Mouse (Mus musculus): ENCODE results near the gene Ybx1. TPM values are rescaled to one million over a fixed set of nuclear protein-coding genes. Genes with fewer than 3 reads are reported as not detected.
"Not testable (repeated sequence)": the region's sequence is repeated elsewhere in the genome, so short reads cannot be mapped to it uniquely, and the experiment has no call there.

The Ybx1 gene
- polyA plus RNA-seq, 1 experiment from 2014 or later: 1,089 TPM

GRCm38 (mm10) chr4:119278784-119279183 is 15.6 kb downstream of the Ybx1 start:
- not testable (repeated sequence) for H3K4me1 ChIP-seq (replicated peaks; ENCODE audit: control insufficient read depth, insufficient read depth, low read length); DNase-seq (ENCODE audit: low spot score); H3K4me2 ChIP-seq (replicated peaks); H3K27ac ChIP-seq; ATAC-seq (ENCODE audit: low FRiP score); H3K27me3 ChIP-seq (ENCODE audit: control insufficient read depth, insufficient read depth, low read length); H3K9me3 ChIP-seq (ENCODE audit: control insufficient read depth, low read length); H3K9ac ChIP-seq; H3K4me3 ChIP-seq (replicated peaks; ENCODE audit: low read length)
- peaks cover 97% of the 10 kb centered on the region for H3K36me3 ChIP-seq (replicated peaks; ENCODE audit: control insufficient read depth, insufficient read depth)
- WGBS: 93% methylated on average over 15 of the region's 15 CpGs

GRCm38 (mm10) chr4:119275726-119276125 is 18.7 kb downstream of the Ybx1 start:
- ATAC-seq (ENCODE audit: low FRiP score): no peak
- H3K4me1 ChIP-seq (replicated peaks; ENCODE audit: control insufficient read depth, insufficient read depth, low read length): no peaks in the 10 kb centered on the region
- H3K9me3 ChIP-seq (ENCODE audit: control insufficient read depth, low read length): no peaks in the 10 kb centered on the region
- H3K4me2 ChIP-seq (replicated peaks): no peak overlapping the region
- no peak overlapping the region for H3K27ac ChIP-seq
- no peaks in the 10 kb centered on the region for H3K27me3 ChIP-seq (ENCODE audit: control insufficient read depth, insufficient read depth, low read length)
- peaks cover 97% of the 10 kb centered on the region for H3K36me3 ChIP-seq (replicated peaks; ENCODE audit: control insufficient read depth, insufficient read depth)
- H3K9ac ChIP-seq: no peak overlapping the region
- no peak overlapping the region for H3K4me3 ChIP-seq (replicated peaks; ENCODE audit: low read length)
- no peak for DNase-seq (ENCODE audit: low spot score)
- WGBS: 92% methylated on average over 2 of the region's 2 CpGs

- Histone ChIP-seq H3K4me3 (replicated peaks; ENCODE audit: low read length) (no peak overlapping the region), H3K27ac (no peak overlapping the region), H3K4me1 (replicated peaks; ENCODE audit: control insufficient read depth, insufficient read depth, low read length) (no peaks in the 10 kb centered on the region), H3K4me2 (replicated peaks) (no peak overlapping the region), H3K36me3 (replicated peaks; ENCODE audit: control insufficient read depth, insufficient read depth) (peaks cover 97% of the 10 kb centered on the region), H3K27me3 (ENCODE audit: control insufficient read depth, insufficient read depth, low read length) (no peaks in the 10 kb centered on the region), H3K9me3 (ENCODE audit: control insufficient read depth, low read length) (no peaks in the 10 kb centered on the region), H3K9ac (no peak overlapping the region)
- 83% methylated on average over 2 of the region's 2 CpGs for WGBS
- ATAC-seq (ENCODE audit: low FRiP score) (no peak), DNase-seq (ENCODE audit: low spot score) (no peak)
Observed at GRCm38 (mm10) chr4:119275226-119275625, 19.2 kb downstream of the Ybx1 start.

GRCm38 (mm10) chr4:119274627-119275026 is 19.8 kb downstream of the Ybx1 start:
- no peak overlapping the region for H3K9ac ChIP-seq
- no peak overlapping the region for H3K4me2 ChIP-seq (replicated peaks)
- ATAC-seq (ENCODE audit: low FRiP score): no peak; the same call in 1 of the 2 replicates
- WGBS: 88% methylated on average over 1 of the region's 1 CpGs
- no peak overlapping the region for H3K4me3 ChIP-seq (replicated peaks; ENCODE audit: low read length)
- H3K4me1 ChIP-seq (replicated peaks; ENCODE audit: control insufficient read depth, insufficient read depth, low read length): no peaks in the 10 kb centered on the region
- no peak for DNase-seq (ENCODE audit: low spot score)
- no peaks in the 10 kb centered on the region for H3K27me3 ChIP-seq (ENCODE audit: control insufficient read depth, insufficient read depth, low read length)
- no peaks in the 10 kb centered on the region for H3K9me3 ChIP-seq (ENCODE audit: control insufficient read depth, low read length)
- peaks cover 97% of the 10 kb centered on the region for H3K36me3 ChIP-seq (replicated peaks; ENCODE audit: control insufficient read depth, insufficient read depth)
- H3K27ac ChIP-seq: no peak overlapping the region

DNA sequence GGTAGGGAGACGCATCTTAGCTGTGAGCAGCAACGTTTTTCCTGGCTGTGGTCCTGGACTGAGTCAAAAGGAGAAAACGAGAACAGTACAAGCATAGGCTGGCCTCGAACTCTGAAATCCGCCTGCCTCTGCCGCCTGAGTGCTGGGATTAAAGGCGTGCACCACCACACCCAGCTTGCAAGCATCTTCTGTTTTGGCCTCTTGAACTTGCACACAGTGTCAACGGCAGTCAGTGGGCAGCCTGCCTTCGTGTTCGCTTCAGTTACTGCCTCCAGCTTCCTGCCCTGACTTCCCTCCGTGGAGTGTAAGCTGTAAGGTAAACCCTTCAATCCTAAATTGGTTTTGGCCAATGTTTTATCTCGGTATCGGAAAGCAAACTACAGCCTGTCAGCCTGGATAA is 27.8 kb downstream of the Ybx1 start:
- no peak overlapping the region for H3K9ac ChIP-seq
- no peak overlapping the region for H3K4me2 ChIP-seq (replicated peaks)
- H3K4me1 ChIP-seq (replicated peaks; ENCODE audit: control insufficient read depth, insufficient read depth, low read length): no peaks in the 10 kb centered on the region
- no peak overlapping the region for H3K27ac ChIP-seq
- WGBS: 80% methylated on average over 13 of the region's 13 CpGs
- no peaks in the 10 kb centered on the region for H3K9me3 ChIP-seq (ENCODE audit: control insufficient read depth, low read length)
- H3K36me3 ChIP-seq (replicated peaks; ENCODE audit: control insufficient read depth, insufficient read depth): peaks cover 30% of the 10 kb centered on the region
- DNase-seq (ENCODE audit: low spot score) (no peak), ATAC-seq (ENCODE audit: low FRiP score) (no peak)
- no peak overlapping the region for H3K4me3 ChIP-seq (replicated peaks; ENCODE audit: low read length)
- no peaks in the 10 kb centered on the region for H3K27me3 ChIP-seq (ENCODE audit: control insufficient read depth, insufficient read depth, low read length)

- Histone ChIP-seq H3K36me3 (replicated peaks; ENCODE audit: control insufficient read depth, insufficient read depth) (0 out of 2 replicates have a peak, but pooled peaks cover 6% of the 10 kb centered on the region), H3K9ac (no peak overlapping the region), H3K4me1 (replicated peaks; ENCODE audit: control insufficient read depth, insufficient read depth, low read length) (no peaks in the 10 kb centered on the region), H3K9me3 (ENCODE audit: control insufficient read depth, low read length) (no peaks in the 10 kb centered on the region), H3K27me3 (ENCODE audit: control insufficient read depth, insufficient read depth, low read length) (no peaks in the 10 kb centered on the region), H3K27ac (no peak overlapping the region), H3K4me2 (replicated peaks) (no peak overlapping the region), H3K4me3 (replicated peaks; ENCODE audit: low read length) (no peak overlapping the region)
- 75% methylated on average over 3 of the region's 3 CpGs for WGBS
- DNase-seq (ENCODE audit: low spot score) (no peak), ATAC-seq (ENCODE audit: low FRiP score) (no peak)
Observed at GRCm38 (mm10) chr4:119263459-119263858, 30.9 kb downstream of the Ybx1 start.

GRCm38 (mm10) chr4:119262483-119262882 is 31.9 kb downstream of the Ybx1 start:
- Histone ChIP-seq H3K27me3 (ENCODE audit: control insufficient read depth, insufficient read depth, low read length) (no peaks in the 10 kb centered on the region), H3K4me1 (replicated peaks; ENCODE audit: control insufficient read depth, insufficient read depth, low read length) (no peaks in the 10 kb centered on the region), H3K36me3 (replicated peaks; ENCODE audit: control insufficient read depth, insufficient read depth) (no peaks in the 10 kb centered on the region), H3K4me2 (replicated peaks) (no peak overlapping the region), H3K9me3 (ENCODE audit: control insufficient read depth, low read length) (no peaks in the 10 kb centered on the region), H3K9ac (no peak overlapping the region), H3K27ac (no peak overlapping the region), H3K4me3 (replicated peaks; ENCODE audit: low read length) (no peak overlapping the region)
- DNase-seq (ENCODE audit: low spot score): no peak
- 92% methylated on average over 5 of the region's 5 CpGs for WGBS
- no peak for ATAC-seq (ENCODE audit: low FRiP score)

GRCm38 (mm10) chr4:119261087-119261713 is 33.2 kb downstream of the Ybx1 start:
- Histone ChIP-seq H3K9ac (no peak overlapping the region), H3K9me3 (ENCODE audit: control insufficient read depth, low read length) (no peaks in the 10 kb centered on the region), H3K36me3 (replicated peaks; ENCODE audit: control insufficient read depth, insufficient read depth) (no peaks in the 10 kb centered on the region), H3K27me3 (ENCODE audit: control insufficient read depth, insufficient read depth, low read length) (no peaks in the 10 kb centered on the region), H3K4me3 (replicated peaks; ENCODE audit: low read length) (no peak overlapping the region), H3K4me1 (replicated peaks; ENCODE audit: control insufficient read depth, insufficient read depth, low read length) (no peaks in the 10 kb centered on the region), H3K27ac (no peak overlapping the region), H3K4me2 (replicated peaks) (no peak overlapping the region)
- ATAC-seq (ENCODE audit: low FRiP score): no peak
- 69% methylated on average over 7 of the region's 7 CpGs for WGBS
- no peak for DNase-seq (ENCODE audit: low spot score)

DNA sequence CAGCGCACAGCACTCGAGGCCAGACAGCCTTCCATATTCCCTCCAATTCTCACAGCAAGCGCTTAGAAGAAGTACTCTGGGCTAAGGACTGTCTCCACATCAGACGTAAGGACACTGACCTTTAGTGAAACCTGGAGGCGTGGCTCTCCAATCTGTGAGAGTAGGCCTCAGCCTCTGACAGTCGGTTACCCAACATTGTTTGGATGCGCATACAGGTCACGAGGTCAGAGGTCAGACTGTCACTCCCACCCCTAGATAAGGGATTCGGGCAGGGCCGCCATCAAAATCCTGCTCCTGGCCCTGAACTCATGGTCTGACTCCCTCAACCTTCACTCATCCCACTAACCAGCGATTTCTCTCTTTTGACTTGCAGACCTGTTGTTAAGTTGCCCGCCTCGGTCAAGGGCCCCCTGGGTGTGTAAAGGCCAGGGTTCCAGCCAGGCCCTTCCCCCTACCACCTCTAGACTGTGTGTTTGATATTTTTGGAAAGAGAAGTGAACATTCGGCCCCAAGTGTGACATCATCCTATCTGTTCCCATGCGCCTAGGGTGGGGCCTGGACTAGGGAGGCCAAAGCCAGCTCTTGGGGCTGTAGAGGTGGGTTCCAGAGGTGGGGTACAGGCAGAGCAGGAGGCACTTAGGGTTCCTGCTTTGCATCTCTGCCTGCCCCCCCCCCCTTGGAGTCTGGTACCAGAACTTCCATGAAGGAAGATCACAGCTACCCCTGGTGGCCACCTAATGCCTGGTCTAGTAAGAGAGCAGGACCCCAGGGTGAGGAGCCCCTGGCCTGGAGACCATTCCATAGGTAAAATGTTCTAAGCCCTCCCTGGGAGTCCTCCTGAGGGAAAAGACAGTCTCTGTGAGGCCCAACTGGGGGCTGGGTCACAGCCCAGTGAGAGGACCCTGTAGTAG is 34.8 kb downstream of the Ybx1 start:
- H3K27ac ChIP-seq: no peak overlapping the region
- DNase-seq (ENCODE audit: low spot score) (no peak), ATAC-seq (ENCODE audit: low FRiP score) (no peak)
- no peak overlapping the region for H3K4me2 ChIP-seq (replicated peaks)
- no peaks in the 10 kb centered on the region for H3K27me3 ChIP-seq (ENCODE audit: control insufficient read depth, insufficient read depth, low read length)
- H3K9me3 ChIP-seq (ENCODE audit: control insufficient read depth, low read length): no peaks in the 10 kb centered on the region
- H3K4me1 ChIP-seq (replicated peaks; ENCODE audit: control insufficient read depth, insufficient read depth, low read length): no peaks in the 10 kb centered on the region; the same call in 1 of the 2 replicates
- H3K36me3 ChIP-seq (replicated peaks; ENCODE audit: control insufficient read depth, insufficient read depth): no peaks in the 10 kb centered on the region
- H3K9ac ChIP-seq: no peak overlapping the region
- WGBS: 77% methylated on average over 15 of the region's 15 CpGs
- no peak overlapping the region for H3K4me3 ChIP-seq (replicated peaks; ENCODE audit: low read length)

Measured in hindbrain, embryonic 14.5 days (tissue).